Mouse (Mus musculus) adrenal gland, adult (tissue): ENCODE measurements around the gene Zfhx3.

Experiments
- DNase-seq, 2 experiments: peaks; one replicate each; pipeline ENCODE4 v3.0.0; 2022 to 2023; ENCODE audit warnings: low spot score in 1 of 2; ENCODE audit not compliant: inconsistent age in 2 of 2

The Zfhx3 gene

GRCm38 (mm10) chr8:108536911-108537351 lies 594.5 kb downstream of the Zfhx3 start:
- no peak for DNase-seq

DNA sequence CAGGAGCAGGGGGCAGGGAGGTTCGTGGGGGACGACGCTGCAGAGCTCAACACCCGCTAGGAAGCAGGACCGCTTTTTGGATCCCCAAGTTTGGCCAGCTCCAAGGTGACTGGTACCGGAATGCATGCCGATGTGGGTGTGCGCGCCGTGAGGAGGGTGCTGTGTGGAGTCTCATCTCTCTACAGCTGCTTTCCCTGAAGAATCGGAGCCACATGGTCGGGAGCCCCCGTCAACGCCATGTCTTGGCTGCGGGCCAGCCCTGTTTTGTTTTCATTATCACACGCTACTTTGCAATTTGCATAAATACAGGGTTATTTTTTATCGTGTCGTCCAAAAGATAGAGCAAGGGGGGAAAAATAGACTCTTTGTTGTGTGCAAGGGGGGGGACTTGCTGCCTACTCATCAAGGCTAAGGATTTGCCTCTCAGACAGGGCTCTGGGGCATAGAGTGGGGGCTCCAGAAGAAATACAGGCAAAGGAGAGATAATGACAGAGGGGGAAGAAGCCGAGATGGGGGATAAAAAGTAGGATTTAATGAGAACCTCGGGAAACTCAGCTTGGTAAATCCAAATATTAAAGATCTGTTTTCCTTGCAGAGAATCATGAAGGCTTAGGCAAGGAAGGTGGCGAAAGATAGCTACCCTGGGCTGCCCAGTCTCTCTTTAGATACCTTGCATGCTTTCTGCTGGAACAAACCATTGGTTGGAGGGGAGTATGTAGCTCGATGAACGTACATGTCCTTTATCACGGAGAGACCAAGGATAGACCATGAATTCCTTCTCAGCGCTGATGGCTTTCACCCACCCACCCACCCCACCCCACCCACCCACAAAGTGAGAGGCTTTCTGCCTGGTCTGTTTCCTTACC lies 595.5 kb downstream of the Zfhx3 start:
- DNase-seq = no peak

DNA sequence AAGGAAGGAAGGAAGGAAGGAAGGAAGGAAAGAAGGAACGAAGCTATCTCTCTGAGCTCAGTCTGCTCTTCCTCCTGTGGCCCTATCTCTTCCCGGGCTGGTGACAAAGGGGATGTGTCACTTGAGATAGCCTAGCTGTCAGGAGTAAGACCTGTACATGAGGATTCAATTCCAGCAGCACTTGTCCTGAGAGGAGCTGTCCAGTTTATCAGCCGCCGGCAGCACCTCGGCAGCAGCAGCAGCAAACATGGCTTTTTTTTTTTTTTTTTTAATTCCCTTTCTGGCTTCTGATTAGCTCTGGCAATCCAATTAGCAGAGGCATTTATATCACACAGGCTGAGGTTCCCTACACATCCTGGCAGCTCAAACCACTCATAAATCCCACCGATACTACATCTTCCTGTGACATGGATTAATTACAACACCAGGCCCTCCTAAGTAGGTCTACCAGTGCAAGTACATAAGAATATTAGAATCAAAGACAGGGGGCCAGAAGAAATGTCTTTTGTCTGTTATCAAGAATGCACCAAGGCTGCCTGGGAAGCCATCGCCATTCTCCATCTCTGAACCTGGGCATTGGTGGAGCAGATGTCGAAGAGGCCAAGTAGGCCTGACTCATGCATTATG lies 596.6 kb downstream of the Zfhx3 start:
- DNase-seq = no peak

DNA sequence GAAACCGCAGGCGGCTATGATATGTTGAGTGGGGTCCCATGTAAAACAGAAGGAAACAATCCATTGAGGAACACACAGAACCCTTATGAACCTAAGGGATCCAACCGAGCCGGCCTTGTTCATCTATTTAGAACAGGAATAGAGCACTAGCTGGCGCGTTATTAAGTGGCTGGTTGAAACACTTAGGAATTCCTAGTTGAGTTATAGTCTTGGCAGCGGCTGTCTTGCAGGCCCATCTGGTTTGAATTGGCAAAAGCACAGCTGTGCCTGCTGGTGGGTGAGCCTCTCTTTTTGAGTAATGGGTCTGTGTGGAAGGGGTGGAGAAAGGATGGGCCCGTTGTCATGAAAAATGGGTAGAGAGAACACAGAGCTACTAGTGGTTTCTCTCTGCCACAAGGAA lies 610.1 kb downstream of the Zfhx3 start:
- DNase-seq = no peak

DNA sequence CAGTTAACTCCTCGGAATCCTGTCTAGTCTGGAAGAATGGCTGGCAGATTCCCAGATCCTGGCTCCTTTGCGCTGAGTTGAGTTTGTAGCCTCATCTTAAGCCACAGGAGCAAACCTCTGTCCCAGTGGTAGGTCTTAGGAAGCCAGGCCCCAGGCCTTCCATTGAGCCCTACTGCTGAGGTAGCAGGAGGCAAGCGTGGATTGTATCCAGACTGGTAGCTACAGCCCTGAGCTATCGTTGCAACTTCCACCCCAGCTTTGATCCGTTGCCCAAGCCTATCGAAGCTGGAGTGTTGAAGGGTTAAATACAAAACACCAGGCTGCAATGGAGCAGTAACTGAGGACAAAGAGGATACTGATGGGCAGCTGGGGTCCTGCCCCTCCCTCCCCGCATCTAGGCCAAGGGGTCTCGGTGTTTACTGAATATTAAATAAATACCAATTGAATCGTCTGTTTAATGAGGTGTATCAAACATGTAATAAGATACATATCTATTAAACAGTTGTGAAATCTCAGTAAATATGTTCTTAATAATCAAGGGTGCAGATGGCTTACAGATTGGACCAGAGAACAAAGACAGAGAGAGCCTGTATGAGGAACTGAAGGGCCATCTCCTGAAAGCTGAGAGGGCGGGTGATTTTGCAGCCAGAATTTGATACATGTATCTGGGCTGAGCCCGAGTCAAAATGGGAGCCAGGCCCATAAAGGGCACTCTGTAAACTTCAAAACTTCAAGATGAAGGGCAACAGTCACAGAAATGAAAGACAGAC lies 611.5 kb downstream of the Zfhx3 start:
- DNase-seq = no peak

DNA sequence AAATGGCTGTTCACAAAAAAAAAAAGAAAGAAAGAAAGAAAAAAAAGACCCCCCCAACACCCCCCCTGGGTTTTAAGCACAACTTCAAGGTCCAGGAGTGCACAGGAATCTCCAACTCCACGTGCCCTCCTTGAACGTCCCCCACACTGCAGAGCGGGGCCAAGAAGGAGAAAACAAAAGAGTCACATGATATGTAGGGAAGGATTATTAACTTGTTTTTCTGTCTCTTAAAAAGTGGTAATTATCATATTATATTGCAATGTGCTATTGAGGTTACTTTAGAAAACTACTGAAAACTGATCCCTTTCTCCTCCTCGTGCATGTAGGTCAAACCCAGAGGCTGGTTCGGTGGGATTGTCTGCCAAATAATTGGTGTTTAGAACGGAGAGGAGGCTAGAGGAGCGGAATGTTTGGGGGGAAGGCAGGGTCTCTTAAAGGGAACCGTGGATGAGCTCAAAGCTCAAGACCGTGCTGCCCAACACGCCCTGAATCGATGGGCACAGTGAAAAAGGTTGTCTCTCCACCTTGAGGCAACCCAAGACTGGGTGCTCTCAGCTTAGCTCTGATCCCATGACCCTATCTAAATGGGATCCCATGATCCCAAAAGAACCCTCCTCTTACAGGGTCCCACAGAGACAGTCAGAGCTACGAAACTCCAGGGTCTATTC lies 612.3 kb downstream of the Zfhx3 start:
- no peak for DNase-seq

GRCm38 (mm10) chr8:108563420-108563819 lies 621.0 kb downstream of the Zfhx3 start:
- DNase-seq = no peak

GRCm38 (mm10) chr8:108563934-108564564 lies 621.6 kb downstream of the Zfhx3 start:
- DNase-seq = no peak

GRCm38 (mm10) chr8:108566035-108566434 lies 623.6 kb downstream of the Zfhx3 start:
- DNase-seq = no peak

- DNase-seq = peak in 1 of 2 experiments; percentile 20
Observed at GRCm38 (mm10) chr8:108573295-108574017, 631.0 kb downstream of the Zfhx3 start.

- peak; percentile 85 to 95 for DNase-seq
Observed at GRCm38 (mm10) chr8:108574101-108574500, 631.7 kb downstream of the Zfhx3 start.

- DNase-seq = peak in 1 of 2 experiments; percentile 42
Observed at GRCm38 (mm10) chr8:108577571-108577970, 635.1 kb downstream of the Zfhx3 start.

DNA sequence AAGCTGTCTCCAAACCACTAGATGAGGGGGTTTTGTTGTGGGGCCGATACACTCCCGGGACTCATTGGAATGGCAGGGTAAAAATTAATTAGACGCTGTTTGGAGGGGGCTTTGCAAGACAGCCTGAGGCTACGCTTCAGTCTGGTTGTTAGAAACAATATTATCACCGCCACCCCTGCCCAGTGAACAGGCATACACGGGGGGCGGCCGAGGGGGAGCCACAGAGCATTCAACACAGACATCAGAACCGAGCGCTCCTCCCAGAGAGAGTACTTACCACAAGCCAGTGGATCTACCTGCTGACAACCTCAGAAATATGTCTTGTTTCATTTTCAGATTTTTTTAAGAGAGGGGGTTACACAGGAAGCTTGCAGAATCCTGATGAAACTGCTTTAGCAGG lies 635.9 kb downstream of the Zfhx3 start:
- DNase-seq = no peak

DNA sequence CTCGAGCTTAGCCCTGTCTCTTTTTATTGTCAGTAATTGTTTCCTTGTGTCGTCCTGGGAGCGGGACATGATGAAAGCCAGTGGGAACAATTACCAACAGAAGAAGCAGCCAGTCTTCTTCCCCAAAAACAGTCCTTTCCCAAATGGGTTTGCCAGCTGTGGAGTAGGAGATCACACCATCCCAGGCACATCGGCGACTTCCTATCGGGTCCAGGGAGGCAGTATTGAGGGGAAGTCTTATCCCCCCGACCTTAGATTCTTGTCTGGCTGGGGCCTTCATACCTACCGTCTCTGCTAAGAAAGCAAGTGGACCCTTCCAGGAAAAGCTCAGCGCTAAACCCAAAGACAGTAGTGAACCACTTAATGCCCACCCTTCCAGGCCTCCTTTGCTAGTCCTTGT lies 637.4 kb downstream of the Zfhx3 start:
- peak; percentile 3 to 24 for DNase-seq

GRCm38 (mm10) chr8:108580364-108580763 lies 637.9 kb downstream of the Zfhx3 start:
- DNase-seq = peak in 1 of 2 experiments; percentile 48

DNA sequence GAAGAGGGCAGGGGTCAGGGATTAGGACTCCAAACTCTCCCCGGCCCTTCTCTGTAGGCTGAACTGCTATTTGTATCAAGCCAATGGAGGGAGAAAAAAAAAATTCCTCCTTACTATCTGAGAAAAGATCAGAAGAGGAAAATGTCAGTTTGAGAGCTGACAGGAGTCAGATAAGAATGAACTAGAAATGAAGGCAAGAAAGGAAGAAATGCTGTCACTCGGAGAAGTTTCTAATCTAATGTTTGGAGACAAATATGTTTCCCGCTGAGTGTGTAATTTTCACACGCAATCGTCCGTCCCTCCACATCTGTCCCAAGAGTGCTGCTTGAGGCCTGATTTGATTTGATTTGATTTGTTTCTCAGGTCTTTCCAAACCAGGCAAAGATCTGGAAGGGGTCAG lies 639.1 kb downstream of the Zfhx3 start:
- peak in 1 of 2 experiments; percentile 61 for DNase-seq

GRCm38 (mm10) chr8:108582251-108582650 lies 639.8 kb downstream of the Zfhx3 start:
- peak; percentile 3 to 64 for DNase-seq

DNA sequence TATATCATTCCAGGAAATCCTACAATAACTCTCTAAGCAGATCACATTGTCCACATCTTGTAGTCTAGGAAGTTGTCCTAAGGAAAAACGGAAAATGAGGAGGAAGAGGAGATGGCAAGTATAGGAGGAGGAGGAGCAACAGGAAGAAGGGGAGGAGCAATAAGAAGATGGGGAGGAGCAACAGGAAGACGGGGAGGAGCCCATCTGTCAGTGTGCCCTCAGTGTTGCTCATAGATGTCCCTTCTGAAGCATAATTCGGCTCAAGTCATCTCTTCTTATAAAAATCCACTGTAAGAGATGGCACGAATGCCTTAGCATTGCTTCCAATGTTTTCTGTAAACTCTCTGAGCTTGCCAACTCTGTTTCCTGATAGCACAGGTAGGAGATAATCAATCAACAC lies 640.8 kb downstream of the Zfhx3 start:
- peak in 1 of 2 experiments; percentile 74 for DNase-seq

GRCm38 (mm10) chr8:108583867-108584661 lies 641.6 kb downstream of the Zfhx3 start:
- peak; percentile 78 to 88 for DNase-seq
